Mouse (Mus musculus): ENCODE data around the gene A1cf. TPM values are rescaled to one million over a fixed set of nuclear protein-coding genes. Genes with fewer than 3 reads are reported as not detected.

A1cf gene
- total and polyA plus RNA-seq, 2 experiments from 2014 or later, result not detected

DNA sequence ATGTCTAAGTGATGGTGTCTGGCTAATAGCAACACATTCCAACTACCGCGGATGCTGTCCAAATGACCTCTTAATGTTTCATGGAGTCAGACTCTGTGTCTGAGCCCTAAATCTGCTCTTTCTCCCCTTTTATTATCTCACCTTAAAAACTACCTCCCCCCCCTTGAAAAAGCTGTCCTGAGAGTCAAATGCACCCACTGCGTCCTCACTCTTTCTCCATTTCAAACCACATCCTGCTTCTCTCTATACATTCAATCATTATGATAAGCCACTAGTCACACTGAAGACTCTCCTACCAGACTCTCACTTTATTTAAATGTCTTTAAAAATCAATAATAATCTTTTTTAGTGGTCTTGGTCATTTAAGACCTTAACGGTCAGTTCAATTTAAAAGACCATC, 51.8 kb downstream of the A1cf start:
- Histone ChIP-seq H3K4me1 (ENCODE audit: insufficient read depth, low read length) (no peaks in the 10 kb centered on the region), H3K9ac (replicated peaks; ENCODE audit: low read length, poor library complexity, severe bottlenecking) (no peak overlapping the region), H3K36me3 (ENCODE audit: insufficient read depth, low read length) (no peaks in the 10 kb centered on the region), H3K27me3 (ENCODE audit: insufficient read depth, low read length) (no peaks in the 10 kb centered on the region), H3K9me3 (ENCODE audit: low read length) (no peaks in the 10 kb centered on the region), H3K4me2 (ENCODE audit: low read depth, low read length, poor library complexity, severe bottlenecking) (no peak overlapping the region), H3K4me3 (ENCODE audit: low read depth, low read length) (no peak overlapping the region), H3K27ac (ENCODE audit: low read depth, low read length) (no peak overlapping the region)
- DNase-seq (ENCODE audit: low spot score) (no peak), ATAC-seq (ENCODE audit: low FRiP score) (no peak)
- TF ChIP-seq CTCF (IDR thresholded peaks at IDR 0.05), result no peak
- 97% methylated on average over 4 of the region's 4 CpGs for WGBS

GRCm38 (mm10) chr19:31921852-31922251, 53.3 kb downstream of the A1cf start:
- no peaks in the 10 kb centered on the region for H3K9me3 ChIP-seq (ENCODE audit: low read length)
- no peaks in the 10 kb centered on the region for H3K36me3 ChIP-seq (ENCODE audit: insufficient read depth, low read length)
- ATAC-seq (ENCODE audit: low FRiP score), result no peak
- H3K4me3 ChIP-seq (ENCODE audit: low read depth, low read length), result no peak overlapping the region
- H3K4me1 ChIP-seq (ENCODE audit: insufficient read depth, low read length), result no peaks in the 10 kb centered on the region
- DNase-seq (ENCODE audit: low spot score), result no peak
- 31% methylated on average over 5 of the region's 5 CpGs for WGBS
- H3K27ac ChIP-seq (ENCODE audit: low read depth, low read length), result no peak overlapping the region
- no peak overlapping the region for H3K4me2 ChIP-seq (ENCODE audit: low read depth, low read length, poor library complexity, severe bottlenecking)
- H3K9ac ChIP-seq (replicated peaks; ENCODE audit: low read length, poor library complexity, severe bottlenecking), result no peak overlapping the region
- TF ChIP-seq CTCF (IDR thresholded peaks at IDR 0.05), result no peak
- no peaks in the 10 kb centered on the region for H3K27me3 ChIP-seq (ENCODE audit: insufficient read depth, low read length)

DNA sequence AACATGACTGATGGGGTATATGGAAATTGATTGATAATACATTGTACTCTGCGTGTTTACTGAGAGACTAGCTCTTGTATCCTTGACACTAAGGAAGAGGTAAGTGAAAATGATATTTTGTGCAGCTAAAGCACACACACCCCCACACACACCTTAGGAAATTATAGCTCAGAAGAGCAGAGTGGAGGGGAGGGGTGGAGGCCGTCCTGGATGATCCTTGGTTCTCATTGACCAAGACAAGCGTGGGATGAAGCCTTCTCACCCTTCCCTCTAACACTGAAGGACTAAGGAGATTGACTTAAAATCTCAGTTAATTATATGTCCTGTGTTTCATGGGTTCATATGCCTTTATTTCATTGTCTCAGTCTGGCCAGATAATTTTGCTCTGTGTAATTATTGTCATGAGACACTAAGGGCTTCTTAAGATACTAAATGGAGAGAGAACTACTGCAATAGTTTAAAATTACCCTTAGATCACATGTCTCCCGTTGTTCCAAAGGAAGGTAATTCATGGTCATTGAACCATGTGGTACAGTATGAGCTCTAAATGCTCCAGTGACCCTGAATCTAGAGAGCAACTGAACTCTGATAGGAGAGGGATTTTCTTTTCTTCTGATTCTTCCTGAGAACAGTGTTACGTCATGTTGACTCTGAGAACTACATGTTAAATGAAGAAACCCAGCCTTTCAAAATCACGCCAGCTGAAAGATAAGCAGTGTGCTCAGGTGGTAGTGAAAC, 55.2 kb downstream of the A1cf start:
- H3K4me1 ChIP-seq (ENCODE audit: insufficient read depth, low read length), result no peaks in the 10 kb centered on the region
- no peak overlapping the region for H3K27ac ChIP-seq (ENCODE audit: low read depth, low read length)
- H3K9me3 ChIP-seq (ENCODE audit: low read length), result no peaks in the 10 kb centered on the region
- H3K4me3 ChIP-seq (ENCODE audit: low read depth, low read length), result no peak overlapping the region
- H3K27me3 ChIP-seq (ENCODE audit: insufficient read depth, low read length), result no peaks in the 10 kb centered on the region
- DNase-seq (ENCODE audit: low spot score) (no peak), ATAC-seq (ENCODE audit: low FRiP score) (no peak)
- H3K9ac ChIP-seq (replicated peaks; ENCODE audit: low read length, poor library complexity, severe bottlenecking), result no peak overlapping the region
- no peak overlapping the region for H3K4me2 ChIP-seq (ENCODE audit: low read depth, low read length, poor library complexity, severe bottlenecking)
- WGBS, result 85% methylated on average over 6 of the region's 6 CpGs
- H3K36me3 ChIP-seq (ENCODE audit: insufficient read depth, low read length), result no peaks in the 10 kb centered on the region
- TF ChIP-seq CTCF (IDR thresholded peaks at IDR 0.05), result no peak

GRCm38 (mm10) chr19:31950793-31951489, 82.4 kb downstream of the A1cf start:
- Histone ChIP-seq H3K4me3 (ENCODE audit: low read depth, low read length) (no peak overlapping the region), H3K36me3 (ENCODE audit: insufficient read depth, low read length) (no peaks in the 10 kb centered on the region), H3K27me3 (ENCODE audit: insufficient read depth, low read length) (no peaks in the 10 kb centered on the region), H3K27ac (ENCODE audit: low read depth, low read length) (no peak overlapping the region), H3K9me3 (ENCODE audit: low read length) (no peaks in the 10 kb centered on the region), H3K4me2 (ENCODE audit: low read depth, low read length, poor library complexity, severe bottlenecking) (no peak overlapping the region), H3K9ac (replicated peaks; ENCODE audit: low read length, poor library complexity, severe bottlenecking) (no peak overlapping the region), H3K4me1 (ENCODE audit: insufficient read depth, low read length) (no peaks in the 10 kb centered on the region)
- no peak for TF ChIP-seq CTCF (IDR thresholded peaks at IDR 0.05)
- DNase-seq (ENCODE audit: low spot score) (no peak), ATAC-seq (ENCODE audit: low FRiP score) (no peak)
- 82% methylated on average over 7 of the region's 7 CpGs for WGBS

DNA sequence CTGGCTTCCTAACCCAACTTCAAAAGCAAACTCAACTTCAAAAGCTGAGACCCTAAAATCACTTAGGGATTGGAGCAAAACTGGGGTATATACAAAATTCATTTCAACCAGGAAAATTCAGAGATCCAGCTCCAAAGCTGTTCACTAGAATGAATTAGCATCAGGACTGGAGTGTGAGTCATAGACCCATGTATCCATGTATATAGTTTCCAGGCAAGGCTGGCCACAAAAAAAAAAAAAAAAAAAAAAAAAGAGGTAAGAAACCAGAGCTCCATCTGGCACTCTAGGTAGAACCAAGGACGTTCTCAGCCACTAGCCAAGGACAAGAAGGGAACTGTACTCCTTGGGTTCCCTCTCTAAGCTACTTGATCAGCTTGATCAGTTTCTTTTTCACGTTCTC, 85.2 kb downstream of the A1cf start:
- no peak for TF ChIP-seq CTCF (IDR thresholded peaks at IDR 0.05)
- Histone ChIP-seq H3K4me3 (ENCODE audit: low read depth, low read length) (no peak overlapping the region), H3K27me3 (ENCODE audit: insufficient read depth, low read length) (no peaks in the 10 kb centered on the region), H3K36me3 (ENCODE audit: insufficient read depth, low read length) (no peaks in the 10 kb centered on the region), H3K4me1 (ENCODE audit: insufficient read depth, low read length) (no peaks in the 10 kb centered on the region), H3K4me2 (ENCODE audit: low read depth, low read length, poor library complexity, severe bottlenecking) (no peak overlapping the region), H3K9me3 (ENCODE audit: low read length) (no peaks in the 10 kb centered on the region), H3K27ac (ENCODE audit: low read depth, low read length) (no peak overlapping the region), H3K9ac (replicated peaks; ENCODE audit: low read length, poor library complexity, severe bottlenecking) (no peak overlapping the region)
- DNase-seq (ENCODE audit: low spot score), result no peak
- WGBS, result 80% methylated on average over 2 of the region's 2 CpGs
- no peak for ATAC-seq (ENCODE audit: low FRiP score)

- DNase-seq (ENCODE audit: low spot score) (no peak), ATAC-seq (ENCODE audit: low FRiP score) (no peak)
- Histone ChIP-seq H3K4me2 (ENCODE audit: low read depth, low read length, poor library complexity, severe bottlenecking) (no peak overlapping the region), H3K9ac (replicated peaks; ENCODE audit: low read length, poor library complexity, severe bottlenecking) (no peak overlapping the region), H3K4me1 (ENCODE audit: insufficient read depth, low read length) (no peaks in the 10 kb centered on the region), H3K36me3 (ENCODE audit: insufficient read depth, low read length) (no peaks in the 10 kb centered on the region), H3K4me3 (ENCODE audit: low read depth, low read length) (no peak overlapping the region), H3K27me3 (ENCODE audit: insufficient read depth, low read length) (no peaks in the 10 kb centered on the region), H3K9me3 (ENCODE audit: low read length) (no peaks in the 10 kb centered on the region), H3K27ac (ENCODE audit: low read depth, low read length) (no peak overlapping the region)
- 88% methylated on average over 4 of the region's 4 CpGs for WGBS
- TF ChIP-seq CTCF (IDR thresholded peaks at IDR 0.05), result no peak
Observed at GRCm38 (mm10) chr19:31954267-31954666, 85.7 kb downstream of the A1cf start.
